Mouse (Mus musculus) stomach, postnatal 0 days (tissue): Measurements from ENCODE around the gene Strn4. TPM values are rescaled to one million over a fixed set of nuclear protein-coding genes. Genes with fewer than 3 reads are reported as not detected.

ENCODE experiments used
- ATAC-seq: fragments of 200-750 bp; cut with Nextera tagmentation; 2 replicates; pipeline ENCODE4 v1.8.0; 2017; ENCODE audit not compliant: low FRiP score, low TSS enrichment
- DNase-seq: peaks from one replicate; pipeline ENCODE4 v3.0.0-alpha.2; 2016; ENCODE audit warnings: low spot score
- H3K27ac ChIP-seq: fragments of 300-500 bp; sonication (generic); replicated peaks from 2 replicates; pipeline ENCODE4 v1.5.1; 2014; ENCODE audit warnings: mild to moderate bottlenecking, control low read depth
- H3K27me3 ChIP-seq: fragments of 300-500 bp; sonication (generic); 2 replicates; pipeline ENCODE4 v1.6.1; 2014; ENCODE audit warnings: low read length; ENCODE audit not compliant: control insufficient read depth, insufficient read depth
- H3K36me3 ChIP-seq: fragments of 300-500 bp; sonication (generic); 2 replicates; pipeline ENCODE4 v1.6.1; 2014; ENCODE audit warnings: low read length, mixed read lengths; ENCODE audit not compliant: control insufficient read depth, insufficient read depth
- H3K4me1 ChIP-seq: fragments of 300-500 bp; sonication (generic); replicated peaks from 2 replicates; pipeline ENCODE4 v1.6.1; 2014; ENCODE audit warnings: antibody characterized with exemption; ENCODE audit not compliant: control insufficient read depth, insufficient read depth
- H3K4me2 ChIP-seq: fragments of 300-500 bp; sonication (generic); replicated peaks from 2 replicates; pipeline ENCODE4 v1.6.1; 2014; ENCODE audit warnings: low read depth, mild to moderate bottlenecking, control low read depth, moderate library complexity
- H3K4me3 ChIP-seq: fragments of 300-500 bp; sonication (generic); 2 replicates; pipeline ENCODE4 v1.5.1; 2014; ENCODE audit warnings: low read depth, low read length, control low read depth
- H3K9ac ChIP-seq: fragments of 300-500 bp; sonication (generic); 2 replicates; pipeline ENCODE4 v1.6.1; 2014; ENCODE audit warnings: mild to moderate bottlenecking, low read length, control low read depth, mixed read lengths
- H3K9me3 ChIP-seq: fragments of 300-500 bp; sonication (generic); 2 replicates; pipeline ENCODE4 v1.6.1; 2016; ENCODE audit warnings: low read length; ENCODE audit not compliant: control insufficient read depth
- CTCF ChIP-seq: IDR thresholded peaks from 2 replicates; pipeline ENCODE4 v1.5.1; 2016; ENCODE audit warnings: antibody characterized with exemption, low read depth, mild to moderate bottlenecking, moderate library complexity
- EP300 ChIP-seq: optimal IDR thresholded peaks from 2 replicates; pipeline ENCODE3; 2016; ENCODE audit warnings: antibody characterized with exemption
- WGBS: fragments of 180-500 bp; shearing (Covaris S2); extraction: QIAGEN DNeasy Blood & Tissue Kit; methylation state at CpG from one replicate; pipeline ENCODE4 v1.1.7; 2014; 5-methylcytosine and 5-hydroxymethylcytosine counted together
- polyA plus RNA-seq: library from polyadenylated mRNA; unstranded; fragments of >200 nt; fragmentation: Nextera tagmentation; extraction: Ambion mirVana; gene quantifications from 2 replicates; pipeline ENCODE4 v1.2.1, GENCODE M21; 2015

Strn4 gene
- polyA plus RNA-seq, 1 experiment from 2014 or later = 45.1 TPM

GRCm38 (mm10) chr7:16885271-16885776, 69.6 kb downstream of the Strn4 start:
- peak overlapping the region; percentile 31 for H3K4me2 ChIP-seq
- ATAC-seq (no peak), DNase-seq (no peak)
- no peak overlapping the region for H3K27ac ChIP-seq
- peaks cover 3% of the 10 kb centered on the region; the same call in 1 of the 2 replicates for H3K4me1 ChIP-seq
- H3K36me3 ChIP-seq = peaks cover 15% of the 10 kb centered on the region
- H3K9me3 ChIP-seq = peaks cover 8% of the 10 kb centered on the region
- TF ChIP-seq EP300 = no peak
- TF ChIP-seq CTCF = no peak
- WGBS = 18% methylated on average over 66 of the region's 95 CpGs
- H3K4me3 ChIP-seq = peak overlapping the region; percentile 19
- H3K27me3 ChIP-seq = no peaks in the 10 kb centered on the region
- no peak overlapping the region for H3K9ac ChIP-seq

DNA sequence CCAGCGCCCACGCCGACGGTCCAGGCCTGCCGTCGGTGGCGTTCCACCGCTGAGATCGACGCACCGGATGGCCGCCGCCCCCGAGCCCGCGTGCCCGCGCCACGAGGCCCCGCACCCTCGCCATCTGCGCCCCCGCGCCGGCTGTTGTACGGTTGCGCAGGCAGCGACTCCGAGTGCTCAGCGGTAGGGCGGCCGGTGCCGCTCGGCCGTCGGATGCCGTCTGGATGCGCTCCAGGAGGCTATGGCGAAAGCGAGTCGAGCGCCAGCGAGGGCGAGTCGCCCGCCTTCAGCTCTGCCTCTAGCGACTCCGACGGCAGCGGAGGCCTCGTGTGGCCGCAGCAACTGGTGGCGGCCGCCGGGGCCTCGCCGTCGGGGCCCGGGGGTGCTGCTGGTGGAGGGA, 70.2 kb downstream of the Strn4 start:
- peaks cover 8% of the 10 kb centered on the region for H3K9me3 ChIP-seq
- TF ChIP-seq EP300 = no peak
- TF ChIP-seq CTCF = no peak
- H3K9ac ChIP-seq = no peak overlapping the region
- 58% methylated on average over 59 of the region's 59 CpGs for WGBS
- peaks cover 15% of the 10 kb centered on the region for H3K36me3 ChIP-seq
- no peak overlapping the region for H3K27ac ChIP-seq
- no peak for DNase-seq
- no peaks in the 10 kb centered on the region for H3K27me3 ChIP-seq
- ATAC-seq = no peak
- no peaks in the 10 kb centered on the region; the same call in 1 of the 2 replicates for H3K4me1 ChIP-seq
- no peak overlapping the region for H3K4me3 ChIP-seq
- peak overlapping the region; percentile 31; the same call in 1 of the 2 replicates for H3K4me2 ChIP-seq

Other genes starting within 250 kb of the Strn4 start
- gene Arhgap35, start 200.9 kb upstream of the Strn4 start, polyA plus RNA-seq = 3.8 and 4.1 TPM in 2 replicates
- not detected in 2 replicates for gene Ceacam15, start 140.2 kb upstream of the Strn4 start, polyA plus RNA-seq
- not detected in 2 replicates for gene Ceacam9, start 94.0 kb upstream of the Strn4 start, polyA plus RNA-seq
- 225 and 229 TPM in 2 replicates for gene Ap2s1, start 77.5 kb upstream of the Strn4 start, polyA plus RNA-seq
- 48.6 and 53.5 TPM in 2 replicates for gene Slc1a5, start 34.5 kb upstream of the Strn4 start, polyA plus RNA-seq
- 14.2 and 14.5 TPM in 2 replicates for gene Fkrp, start 843 bp downstream of the Strn4 start, polyA plus RNA-seq
- gene Prkd2, start 27.0 kb downstream of the Strn4 start, polyA plus RNA-seq = 7.5 and 8.8 TPM in 2 replicates
- 3.5 and 5.1 TPM in 2 replicates for gene Dact3, start 59.4 kb downstream of the Strn4 start, polyA plus RNA-seq
- 7.3 and 7.4 TPM in 2 replicates for gene Gng8, start 75.9 kb downstream of the Strn4 start, polyA plus RNA-seq
- 1.5 and 1.6 TPM in 2 replicates for gene Ptgir, start 90.6 kb downstream of the Strn4 start, polyA plus RNA-seq
- 49.1 and 58.7 TPM in 2 replicates for gene Calm3, start 108.2 kb downstream of the Strn4 start, polyA plus RNA-seq
- 4.7 and 4.8 TPM in 2 replicates for gene Pnmal2, start 128.8 kb downstream of the Strn4 start, polyA plus RNA-seq
- 1.7 and 1.8 TPM in 2 replicates for gene Pnmal1, start 143.8 kb downstream of the Strn4 start, polyA plus RNA-seq
- gene Gm42372, start 167.2 kb downstream of the Strn4 start, polyA plus RNA-seq = 0.15 and 0.16 TPM in 2 replicates
- gene Ccdc8, start 176.8 kb downstream of the Strn4 start, polyA plus RNA-seq = 4.7 and 6.7 TPM in 2 replicates
- 51.6 and 57.5 TPM in 2 replicates for gene Ppp5c, start 212.0 kb downstream of the Strn4 start, polyA plus RNA-seq
- gene Hif3a, start 246.5 kb downstream of the Strn4 start, polyA plus RNA-seq = 3.4 and 4.0 TPM in 2 replicates